Mouse (Mus musculus) fat pad, adult 2 months (tissue): ENCODE results near the gene Ankfn1.

Experiments
- DNase-seq: peaks from one replicate; pipeline ENCODE4 v3.0.0-alpha.2; 2011; ENCODE audit warnings: low read depth, low spot score; ENCODE audit errors: extremely low read depth

Ankfn1 gene

DNA sequence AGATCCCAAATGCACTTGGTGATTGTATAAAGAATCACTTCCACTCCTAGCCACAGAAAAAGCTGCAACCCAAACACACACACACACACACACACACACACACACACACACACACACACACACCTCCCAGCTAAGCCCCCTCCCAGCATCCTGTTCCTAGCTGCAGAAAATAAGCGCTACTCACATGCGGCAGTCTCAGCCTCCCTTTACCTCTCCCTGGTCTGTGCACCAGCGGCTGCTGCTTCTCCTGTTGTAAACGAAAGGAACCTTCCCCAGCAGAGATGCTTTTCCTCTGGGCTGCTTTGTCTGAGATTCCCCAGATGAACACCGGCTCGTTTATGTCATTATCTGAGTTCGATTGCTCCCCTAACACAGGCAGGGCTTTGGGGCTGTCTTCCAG, at the start of gene Ankfn1:
TSS of gene Ankfn1 (minus strand) at position 223 of the 400 bp plus-strand sequence.
- no peak for DNase-seq

DNA sequence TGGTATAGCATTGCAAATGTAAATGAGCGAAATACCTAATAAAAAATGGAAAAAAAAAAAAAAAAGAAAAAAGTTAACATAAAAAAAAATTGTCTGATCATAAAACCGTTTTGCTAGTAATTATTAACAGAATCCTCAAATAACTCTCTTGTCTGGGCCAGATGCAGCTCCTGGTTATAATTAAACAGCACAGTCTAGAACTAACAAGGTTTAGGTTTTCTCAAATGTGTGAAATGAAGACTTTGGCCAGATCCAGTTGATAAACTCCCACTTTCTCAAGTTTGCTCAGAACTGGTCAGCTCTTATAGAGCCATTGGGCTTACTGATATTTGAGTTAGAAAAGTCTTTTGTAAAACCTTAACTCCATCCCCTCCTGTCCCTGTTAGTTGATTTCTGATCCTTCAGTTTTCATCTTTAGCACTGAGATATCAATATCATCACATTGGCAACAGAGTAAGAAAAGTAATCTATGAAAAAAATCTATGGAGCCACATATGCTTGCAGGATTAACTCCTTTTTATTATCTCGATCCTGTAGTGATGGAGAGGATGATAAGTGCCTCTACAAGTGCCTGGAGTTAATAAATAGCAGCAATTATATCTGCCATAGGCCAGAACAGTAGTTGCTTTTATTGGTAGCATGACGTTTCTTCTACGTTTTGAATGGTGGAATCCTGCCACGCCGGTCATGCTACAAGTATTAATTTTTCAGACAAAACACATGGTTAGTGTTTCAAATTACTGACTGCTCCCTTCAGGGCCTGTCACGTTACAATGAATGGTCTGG, 46.4 kb upstream of the Ankfn1 start:
- DNase-seq = no peak

DNA sequence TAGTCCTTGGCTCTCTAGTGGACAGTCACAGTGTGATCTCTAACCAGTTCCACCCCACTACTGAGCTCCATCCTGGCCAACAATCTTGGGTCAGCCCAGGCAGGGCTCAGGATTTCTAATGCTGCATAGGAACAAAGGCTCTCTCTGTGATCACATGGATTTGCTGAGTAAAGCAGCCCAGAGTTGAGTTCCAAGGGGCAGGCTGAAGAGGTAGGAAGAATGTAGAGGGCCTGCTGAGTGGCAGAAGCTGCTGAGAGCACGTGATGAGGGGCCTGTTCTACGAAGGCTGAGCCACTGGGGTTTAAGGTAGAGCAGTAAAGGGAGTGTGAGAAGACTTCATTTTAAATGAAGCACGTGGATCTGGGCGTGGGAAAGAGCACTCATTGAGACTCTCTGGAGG, 41.1 kb upstream of the Ankfn1 start:
- no peak for DNase-seq

DNA sequence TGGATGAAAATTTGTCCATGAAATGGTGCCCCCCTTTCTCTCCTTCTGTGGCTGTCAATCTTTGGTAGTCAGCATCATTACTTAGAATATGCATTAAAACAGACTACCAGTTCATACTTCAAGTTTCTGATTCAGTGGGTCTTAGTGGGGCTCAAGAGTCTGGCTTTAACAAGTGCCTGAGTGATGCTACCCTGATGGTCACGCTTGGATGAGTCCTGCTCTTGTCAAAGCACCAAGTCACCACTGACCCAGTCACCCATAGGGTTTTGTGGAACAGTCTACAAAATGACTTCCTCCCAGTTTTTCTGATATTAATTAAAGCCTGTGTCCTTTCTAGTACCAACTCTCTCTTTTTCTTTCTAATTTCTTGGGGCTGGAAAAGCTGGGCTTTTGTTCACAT, 34.0 kb upstream of the Ankfn1 start:
- DNase-seq = no peak

DNA sequence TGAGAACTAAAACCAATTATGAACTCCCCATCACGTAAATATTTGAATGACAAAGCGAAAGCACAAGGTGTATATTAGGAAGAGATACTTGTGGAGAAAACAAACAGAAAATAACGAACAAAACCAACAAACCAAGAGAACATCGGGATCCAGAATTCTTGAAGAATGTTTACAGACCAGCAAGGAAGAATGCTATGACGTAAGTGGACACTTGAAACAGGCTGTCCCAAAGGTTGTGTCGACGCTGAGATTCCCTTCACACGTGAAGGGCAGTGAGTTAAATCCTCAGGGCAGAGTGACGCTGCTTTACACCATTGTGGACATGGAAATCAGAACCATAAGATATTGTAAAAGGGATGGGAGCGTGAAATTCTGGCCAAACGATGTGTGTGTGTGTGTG, 30.5 kb upstream of the Ankfn1 start:
- DNase-seq = no peak

DNA sequence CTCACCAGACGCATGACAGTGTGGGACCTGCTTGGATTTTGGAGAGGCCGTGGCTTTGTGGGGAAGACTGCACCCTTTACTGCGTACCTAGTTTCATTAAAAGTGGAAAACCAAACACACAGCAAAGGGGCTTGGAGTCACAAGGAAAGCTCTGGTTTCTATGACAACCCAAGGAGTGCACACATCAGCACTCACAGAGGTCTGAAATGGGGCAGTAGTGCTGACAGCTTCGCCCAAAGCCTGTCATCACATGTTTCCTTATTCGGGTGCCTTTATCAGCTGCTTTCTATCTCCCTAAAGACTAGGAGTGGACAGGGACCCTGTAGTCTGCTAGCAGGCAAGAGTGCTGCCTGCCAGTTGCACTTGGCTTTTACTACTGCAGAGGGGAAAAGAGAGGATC, 27.4 kb upstream of the Ankfn1 start:
- no peak for DNase-seq

DNA sequence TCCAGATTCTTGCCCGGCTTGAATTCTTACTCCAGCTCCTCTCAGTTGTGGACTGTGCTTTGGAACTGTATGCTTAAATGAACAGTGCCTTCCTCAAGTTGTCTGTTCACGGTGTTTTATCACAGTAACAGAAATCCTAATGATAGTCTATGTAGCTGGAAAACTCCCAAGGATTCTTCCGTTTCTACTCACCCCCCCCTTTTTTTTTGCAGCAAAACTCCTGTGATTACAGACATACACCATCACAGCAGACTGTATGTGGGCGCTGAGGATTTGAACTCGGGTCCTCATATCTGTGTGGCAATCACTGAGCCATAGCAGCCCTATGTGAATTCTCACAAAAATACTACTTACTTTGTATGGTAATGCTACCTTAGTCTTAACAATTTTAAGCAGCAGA, 26.5 kb upstream of the Ankfn1 start:
- no peak for DNase-seq

DNA sequence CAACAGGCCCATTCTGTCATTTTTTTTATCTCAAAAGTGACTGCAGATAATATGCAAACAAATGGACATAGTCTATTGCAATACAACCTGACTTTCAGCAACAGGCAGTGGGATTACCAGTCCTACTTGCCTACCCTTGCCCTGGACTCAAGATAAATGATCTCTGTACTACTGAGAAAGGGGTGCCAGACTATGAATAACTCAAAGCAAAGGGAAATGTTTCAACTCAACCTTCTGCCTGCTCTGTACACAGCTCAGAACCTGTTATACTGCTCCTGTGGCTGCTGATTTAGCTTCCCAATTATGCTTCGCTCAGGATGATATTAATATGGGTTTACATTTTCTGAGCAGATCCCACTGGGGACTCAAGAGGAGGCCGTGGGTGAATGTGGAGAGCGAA, 15.3 kb upstream of the Ankfn1 start:
- DNase-seq = no peak

DNA sequence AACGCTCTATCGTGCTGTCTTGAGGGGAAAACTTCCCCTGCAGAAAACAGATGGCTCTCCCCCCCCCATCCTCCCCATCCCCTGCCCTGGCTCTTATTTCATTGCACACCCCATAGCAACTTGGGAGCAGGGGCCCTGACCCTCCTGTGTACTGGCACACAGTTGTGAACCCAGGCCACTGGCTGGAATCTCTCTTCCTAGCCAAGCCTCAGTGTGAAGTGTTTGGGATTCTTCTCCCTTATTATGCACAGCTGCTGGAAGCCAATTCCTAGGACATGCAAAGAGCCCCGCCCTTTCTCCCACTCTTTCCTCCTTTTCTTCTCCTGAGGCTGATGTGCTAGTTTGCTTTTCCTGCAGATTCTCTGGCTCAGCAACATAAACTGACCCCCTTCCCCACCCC, 1.4 kb downstream of the Ankfn1 start:
- no peak for DNase-seq

DNA sequence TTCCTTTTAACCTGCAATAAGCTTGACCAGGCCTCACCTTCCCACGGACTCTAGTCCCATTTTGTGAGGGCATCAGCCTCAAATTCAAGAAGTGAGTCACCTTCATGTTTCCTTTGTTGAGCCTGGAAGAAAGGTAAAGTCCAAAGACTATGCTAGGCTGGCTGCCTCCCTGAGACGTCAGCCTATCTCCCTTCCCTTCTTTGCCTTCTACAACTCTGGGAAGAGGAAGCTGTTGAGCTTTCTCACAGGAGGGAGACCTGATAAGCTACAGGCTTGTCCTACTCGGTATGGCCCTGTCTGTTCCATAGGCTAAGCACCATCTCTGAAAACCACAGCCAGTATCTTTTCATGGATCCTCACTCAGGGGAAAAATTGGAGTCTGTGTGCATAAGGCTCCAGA, 2.5 kb downstream of the Ankfn1 start:
- DNase-seq = no peak

DNA sequence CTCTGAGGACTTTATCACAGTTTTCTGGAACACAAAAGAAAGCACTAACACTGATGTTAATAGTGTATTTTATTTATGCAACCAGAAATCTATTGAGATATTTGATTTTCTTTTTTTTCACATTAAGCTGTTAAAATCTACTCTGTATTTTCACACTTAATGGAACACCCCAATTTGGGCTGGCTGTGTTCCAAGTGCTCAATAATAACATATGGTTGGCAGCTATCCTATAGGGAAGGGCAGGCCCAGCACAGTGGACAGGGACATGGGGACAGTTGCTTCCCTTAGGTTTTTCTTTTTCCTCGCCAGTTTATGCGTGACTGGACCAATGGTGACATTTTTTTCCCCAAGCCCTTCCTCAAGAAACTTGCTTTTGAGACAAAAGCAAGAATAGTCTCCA, 4.5 kb downstream of the Ankfn1 start:
- DNase-seq = no peak

DNA sequence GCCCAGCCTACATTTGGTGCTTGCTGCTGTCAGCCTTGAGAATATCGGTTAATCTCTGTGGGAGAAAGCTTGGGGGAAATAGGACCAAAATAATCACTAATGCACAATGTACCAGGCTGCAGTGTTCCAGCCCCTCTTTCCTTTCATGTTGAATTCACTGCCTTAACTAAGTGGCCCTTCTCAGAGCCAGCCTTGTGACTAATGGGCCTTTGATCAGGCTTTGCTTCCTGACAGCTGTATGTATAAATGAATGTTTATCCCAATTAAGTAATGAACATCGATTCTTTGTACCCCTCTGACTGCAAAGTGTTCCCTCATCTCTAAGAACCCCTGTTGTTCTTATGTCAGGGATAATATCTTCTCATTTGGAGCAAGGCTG, 11.7 kb downstream of the Ankfn1 start:
- DNase-seq = no peak

DNA sequence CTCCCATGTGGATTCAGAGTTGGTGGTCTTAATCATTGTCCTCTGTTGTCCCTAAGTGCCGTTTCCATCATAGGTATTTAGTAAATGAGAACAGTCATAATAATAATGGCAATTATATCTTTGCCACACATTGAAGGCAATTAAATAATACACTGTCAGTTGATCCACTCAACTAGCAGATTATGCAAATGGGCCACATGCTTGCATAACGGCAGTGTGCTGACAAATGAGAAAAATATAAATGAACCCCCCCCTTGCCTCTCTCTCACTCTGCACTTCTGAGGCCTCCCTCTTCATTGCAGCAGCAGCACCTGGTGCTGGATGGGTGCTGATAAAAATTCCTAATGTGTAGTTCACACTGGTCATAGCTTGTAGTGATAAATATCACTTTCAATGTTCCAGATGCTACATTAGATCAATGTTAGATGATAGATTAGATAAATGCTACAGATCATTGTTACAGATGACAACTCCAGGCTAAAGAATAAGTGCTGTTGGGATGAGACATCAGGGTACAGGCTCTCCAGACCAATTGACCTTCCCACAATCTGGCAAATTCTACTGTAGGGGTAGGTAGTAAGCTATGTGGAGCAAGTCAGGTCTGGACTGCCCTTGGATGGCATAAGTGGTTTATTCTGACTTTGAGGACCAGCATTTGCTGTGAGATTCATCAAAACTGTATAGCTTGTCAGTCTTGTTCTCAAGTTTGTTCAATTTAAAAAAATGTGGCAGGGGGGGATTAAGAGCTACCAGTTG, 12.3 kb downstream of the Ankfn1 start:
- DNase-seq = no peak

DNA sequence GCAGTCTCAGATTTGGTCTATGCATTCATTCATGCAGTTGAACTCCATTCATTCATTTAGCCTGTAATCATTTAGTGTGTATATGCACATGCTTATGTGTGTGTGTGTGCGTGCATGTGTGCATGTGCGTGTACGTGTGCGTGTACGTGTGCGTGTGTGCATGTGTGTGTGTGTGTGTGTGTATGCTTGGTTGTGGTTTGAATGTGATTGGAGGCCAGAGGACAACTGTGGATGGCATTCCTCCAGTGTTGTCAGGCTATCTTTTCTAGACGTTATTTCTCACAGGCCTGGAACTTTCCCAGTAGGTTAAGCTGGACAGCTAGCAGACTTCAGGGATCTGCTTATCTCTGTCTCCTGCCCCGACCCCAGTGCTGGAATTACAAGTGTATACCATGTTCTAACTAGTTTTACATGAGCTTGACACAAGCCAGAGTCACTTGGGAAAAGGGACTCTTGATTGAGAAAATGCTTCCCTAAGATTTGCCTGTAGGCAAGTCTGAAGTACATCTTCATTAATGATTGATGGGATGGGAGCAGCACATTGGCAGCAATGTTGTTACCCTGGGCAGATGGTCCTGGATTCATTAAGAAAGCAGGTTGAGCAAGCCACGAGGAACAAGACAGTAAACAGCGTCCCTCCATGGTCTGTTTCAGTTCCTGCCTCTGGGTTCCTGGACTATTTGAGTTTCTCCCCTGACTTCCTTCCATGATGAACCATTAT, 43.3 kb downstream of the Ankfn1 start:
- no peak for DNase-seq

DNA sequence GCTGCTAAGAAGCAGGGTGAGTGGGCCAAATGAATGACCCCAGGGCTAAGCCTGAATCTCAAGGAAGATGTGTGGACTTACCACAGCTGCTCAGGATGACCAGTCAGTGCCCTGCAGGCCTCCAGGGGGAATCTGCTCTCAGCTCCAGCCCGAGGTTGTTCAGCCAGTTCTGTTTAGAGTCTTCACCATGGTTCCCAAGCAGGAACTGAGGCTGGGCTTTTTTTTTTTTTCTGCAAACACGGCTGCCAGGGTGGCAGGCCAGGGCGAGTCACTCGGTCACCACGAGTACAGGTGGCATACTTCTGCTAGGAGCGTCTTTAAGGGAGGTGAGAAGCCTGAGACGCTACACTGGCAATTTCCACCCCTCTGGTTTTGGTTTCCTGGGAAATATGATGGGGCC, 43.9 kb downstream of the Ankfn1 start:
- no peak for DNase-seq

DNA sequence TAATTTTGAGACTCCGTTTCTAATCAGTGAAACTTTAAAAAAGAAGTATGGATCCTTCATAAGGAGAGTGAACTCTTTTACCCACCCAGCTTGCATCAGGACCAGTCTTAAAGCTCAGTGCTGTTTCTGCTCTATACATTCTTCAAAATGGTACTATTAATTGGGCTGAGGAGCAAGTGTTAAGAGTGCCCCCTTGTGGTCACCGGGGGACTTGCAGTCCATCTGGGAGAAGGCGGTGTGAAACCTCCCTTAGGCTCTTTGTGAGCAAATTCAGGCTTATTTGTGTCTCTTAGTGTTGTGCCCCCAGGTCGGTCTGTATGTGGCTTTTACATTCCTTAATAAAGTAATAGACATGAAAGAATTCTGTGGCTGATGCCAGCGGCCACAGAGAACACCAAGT, 56.6 kb downstream of the Ankfn1 start:
- no peak for DNase-seq

DNA sequence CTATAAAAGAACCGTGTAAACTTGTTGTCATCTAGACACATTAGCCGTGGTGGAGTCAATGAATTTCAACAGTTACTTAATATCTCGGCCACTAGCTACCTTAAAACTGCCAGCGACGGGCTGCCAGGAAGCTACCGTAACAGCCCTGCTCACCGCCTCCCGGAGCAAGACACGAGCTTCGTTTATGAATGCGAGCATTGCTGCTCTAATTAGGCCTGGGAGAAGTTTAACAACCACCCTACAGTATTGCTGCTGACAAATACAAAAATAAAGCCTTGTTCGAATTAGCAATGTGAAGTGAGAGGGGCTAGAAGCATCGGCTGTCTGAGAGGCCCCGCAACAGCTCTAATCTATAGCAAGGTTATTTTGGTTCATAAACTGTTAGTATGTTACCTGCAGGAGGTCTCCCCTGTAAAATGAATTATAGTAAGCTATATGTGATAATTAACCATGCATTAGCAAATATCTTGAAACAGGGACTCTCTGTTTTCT, 58.9 kb downstream of the Ankfn1 start:
- DNase-seq = no peak

DNA sequence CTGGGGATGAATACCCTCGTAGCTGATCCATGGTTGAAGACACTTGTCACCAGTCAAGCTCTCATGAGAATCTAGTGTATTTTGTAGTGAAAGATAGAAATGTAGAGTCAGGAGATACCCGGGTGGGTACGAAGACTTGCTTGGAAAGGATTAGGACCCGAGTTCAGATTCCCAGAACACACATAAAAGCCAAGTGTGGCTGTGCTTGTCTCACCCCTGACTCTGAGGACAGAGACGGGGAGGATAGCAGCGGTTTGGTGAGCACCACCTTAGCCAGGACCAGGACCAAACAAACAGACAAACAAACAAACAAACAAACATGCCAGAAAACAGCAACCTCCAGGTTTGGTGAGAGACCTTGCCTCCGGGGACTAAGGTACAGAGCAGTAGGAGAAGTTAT, 61.1 kb downstream of the Ankfn1 start:
- DNase-seq = no peak

DNA sequence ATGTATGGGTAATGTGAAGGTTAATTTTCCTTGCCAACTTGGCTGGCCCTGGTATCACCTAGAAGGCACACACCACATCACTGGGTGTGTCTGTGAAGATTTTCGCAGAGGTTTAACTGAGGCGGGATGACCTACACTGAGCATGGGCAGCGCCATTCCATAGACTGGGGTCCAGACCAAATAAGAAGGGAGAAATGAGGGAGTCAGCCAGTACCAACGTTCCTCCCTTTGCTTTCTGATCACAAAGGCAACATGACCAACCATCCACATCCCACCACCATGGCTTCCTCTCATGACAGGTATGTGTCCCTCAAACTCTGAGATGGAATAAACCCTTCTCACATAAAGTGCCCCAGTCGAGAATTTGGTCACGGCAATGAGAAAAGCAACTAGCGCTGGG, 68.9 kb downstream of the Ankfn1 start:
- no peak for DNase-seq

DNA sequence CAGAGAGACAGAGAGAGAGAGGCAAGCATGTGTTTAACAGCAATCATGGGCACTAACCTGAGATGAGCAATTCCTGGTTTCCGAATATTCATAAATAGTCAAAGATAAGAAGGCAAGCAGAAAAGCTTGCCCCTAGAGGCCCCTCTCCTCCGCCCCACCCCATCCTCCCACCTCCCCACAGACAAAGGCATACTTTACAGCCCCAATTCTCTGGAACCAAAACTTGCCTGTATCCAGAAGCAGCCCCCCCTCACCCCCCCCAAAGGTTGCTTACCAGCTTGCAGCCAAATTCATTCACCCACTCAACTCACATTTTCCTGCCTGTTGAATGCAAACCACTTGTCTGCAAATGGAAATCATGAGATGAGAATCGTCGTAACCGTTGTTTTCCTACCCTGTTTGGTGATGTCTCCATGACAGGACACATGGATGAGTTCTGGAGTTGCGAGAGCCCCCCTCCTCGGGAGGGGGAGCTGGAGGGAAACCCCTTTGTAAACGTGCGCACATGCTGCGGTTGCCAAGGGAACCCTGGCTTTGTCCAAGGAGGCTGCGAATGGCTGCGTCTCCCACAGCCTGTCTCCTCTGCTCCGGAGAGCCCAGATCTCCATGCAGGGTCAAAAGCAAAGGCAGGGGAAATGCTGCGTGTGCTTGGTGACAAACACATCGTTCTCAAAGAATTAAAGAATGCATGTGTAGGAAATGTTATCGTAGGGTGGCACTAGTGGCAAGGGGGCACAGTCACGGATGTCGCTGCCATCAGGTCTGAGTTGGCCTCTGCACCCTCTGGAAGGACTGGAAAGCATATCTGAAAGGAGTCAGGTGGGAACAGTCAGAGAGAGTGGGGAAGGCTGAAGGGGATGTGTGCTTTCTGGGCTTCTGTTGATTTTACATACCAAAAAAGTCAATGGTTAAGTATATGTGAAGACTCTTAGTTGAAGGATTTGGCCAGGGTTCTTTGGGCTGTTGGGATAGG, 80.7 kb downstream of the Ankfn1 start:
- no peak for DNase-seq

DNA sequence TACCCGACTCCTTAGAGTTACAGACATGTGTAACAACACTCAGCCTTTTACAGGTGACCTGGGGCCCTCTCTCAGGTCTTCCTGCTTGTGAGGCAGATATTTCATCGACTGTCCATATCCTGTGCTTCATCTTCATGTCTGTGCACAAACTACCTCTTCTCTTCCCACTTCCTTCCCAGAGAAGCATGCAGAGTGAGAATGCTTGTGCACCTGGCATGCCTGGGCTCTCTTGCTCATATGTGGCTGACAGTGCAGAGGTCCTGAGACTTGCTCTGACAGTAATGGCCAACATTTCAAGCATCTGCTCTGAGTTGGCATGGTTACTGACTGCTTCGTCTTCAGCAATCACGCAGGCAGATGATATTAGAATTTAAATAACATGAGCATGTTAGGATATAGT, 83.8 kb downstream of the Ankfn1 start:
- DNase-seq = no peak
